Mouse (Mus musculus) NIH3T3 (cell line): Measurements from ENCODE around the gene Smarcc2.

Experiments used
- DNase-seq: peaks from one replicate; pipeline ENCODE4 v3.0.0-alpha.2; 2012; ENCODE audit warnings: low read depth

Smarcc2 gene

DNA sequence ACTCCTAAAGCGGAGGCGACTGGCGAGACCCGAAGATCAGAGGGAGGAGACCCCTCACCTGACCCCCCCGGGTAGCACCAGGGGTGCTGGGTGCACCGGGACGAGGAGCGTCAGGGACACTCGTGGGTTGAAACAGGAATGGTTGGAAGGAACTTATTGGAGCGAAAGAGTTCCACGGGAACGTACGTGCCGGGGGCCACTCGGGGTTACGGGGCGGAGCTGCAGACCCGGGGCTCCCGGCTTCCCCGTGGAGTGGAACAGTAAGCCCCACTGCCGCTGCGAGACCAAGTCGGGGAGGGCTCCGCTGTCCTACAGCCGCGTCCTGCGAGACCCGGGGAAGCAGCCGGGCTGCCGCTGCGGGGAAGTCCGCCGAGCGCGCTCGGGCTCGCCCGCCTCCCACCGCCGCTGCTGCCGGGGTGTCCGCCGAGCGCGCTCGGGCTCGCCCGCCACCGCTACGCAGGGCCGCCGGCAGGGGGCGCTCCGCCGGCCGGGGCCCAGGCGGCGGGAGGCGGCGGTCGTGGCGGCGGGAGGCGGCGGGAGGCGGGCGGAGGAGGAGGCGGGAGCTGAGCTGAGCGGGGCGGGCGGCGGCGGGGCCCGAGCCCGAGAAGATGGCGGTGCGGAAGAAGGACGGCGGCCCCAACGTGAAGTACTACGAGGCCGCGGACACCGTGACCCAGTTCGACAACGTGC is at the start of gene Smarcc2:
Gene Smarcc2 (plus strand): TSS at position 530 of the 690 bp plus-strand sequence.
- peak; percentile 93 for DNase-seq

DNA sequence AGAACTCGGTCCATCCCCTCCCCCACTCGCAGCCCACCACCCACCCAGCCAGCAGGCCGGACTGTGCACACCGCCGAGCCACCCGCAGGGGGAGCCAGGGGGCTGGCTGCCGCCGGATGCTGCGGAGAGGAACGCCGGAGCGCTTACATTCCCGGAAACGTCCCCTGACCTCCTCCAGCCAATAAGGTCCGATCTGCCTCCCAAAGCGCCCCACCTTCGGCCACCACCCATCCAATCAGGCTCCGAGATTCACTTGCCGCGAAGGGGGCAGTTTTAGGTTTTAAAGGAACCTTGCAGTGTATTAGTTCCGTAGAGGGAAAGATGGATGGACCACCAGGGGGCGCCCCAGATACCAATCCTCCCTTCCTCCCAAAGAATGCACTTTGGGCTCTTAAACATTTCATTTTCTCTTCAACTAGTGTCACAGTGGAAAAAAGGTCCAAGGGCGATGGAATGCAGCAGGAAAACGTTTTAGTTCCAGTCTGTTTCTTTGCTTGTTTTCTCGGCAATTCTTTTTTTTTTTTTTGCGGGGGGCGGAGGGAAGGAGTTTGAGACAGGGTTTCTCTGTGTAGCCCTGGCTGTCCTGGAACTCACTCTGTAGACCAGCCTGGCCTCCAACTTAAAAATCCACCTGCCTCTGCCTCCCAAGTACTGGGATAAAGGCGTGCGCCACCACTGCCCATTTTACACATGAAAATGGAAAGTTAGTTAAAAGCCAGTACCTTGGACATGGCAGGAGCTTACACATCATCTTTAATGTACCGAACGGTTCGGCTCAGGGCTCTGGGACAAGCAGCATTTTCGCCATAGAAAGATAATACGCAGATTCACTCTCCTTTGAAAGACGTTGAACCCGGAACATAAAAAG is 49.1 kb upstream of the Smarcc2 start:
- DNase-seq: peak; percentile 99

DNA sequence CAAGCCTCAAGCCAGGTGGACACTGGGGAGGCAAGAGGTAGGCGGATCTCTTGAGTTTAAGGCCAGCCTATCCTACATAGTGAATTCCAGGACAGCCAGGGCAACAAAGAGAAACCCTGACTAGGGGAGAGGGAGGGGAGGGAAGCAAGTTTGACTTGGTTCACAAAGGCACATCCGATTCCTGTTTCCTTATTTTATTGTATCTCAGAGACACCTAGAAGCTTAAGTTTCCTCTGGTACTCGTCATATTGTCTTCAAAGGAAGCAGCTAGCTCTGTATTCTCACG is 48.5 kb upstream of the Smarcc2 start:
- DNase-seq: no peak

DNA sequence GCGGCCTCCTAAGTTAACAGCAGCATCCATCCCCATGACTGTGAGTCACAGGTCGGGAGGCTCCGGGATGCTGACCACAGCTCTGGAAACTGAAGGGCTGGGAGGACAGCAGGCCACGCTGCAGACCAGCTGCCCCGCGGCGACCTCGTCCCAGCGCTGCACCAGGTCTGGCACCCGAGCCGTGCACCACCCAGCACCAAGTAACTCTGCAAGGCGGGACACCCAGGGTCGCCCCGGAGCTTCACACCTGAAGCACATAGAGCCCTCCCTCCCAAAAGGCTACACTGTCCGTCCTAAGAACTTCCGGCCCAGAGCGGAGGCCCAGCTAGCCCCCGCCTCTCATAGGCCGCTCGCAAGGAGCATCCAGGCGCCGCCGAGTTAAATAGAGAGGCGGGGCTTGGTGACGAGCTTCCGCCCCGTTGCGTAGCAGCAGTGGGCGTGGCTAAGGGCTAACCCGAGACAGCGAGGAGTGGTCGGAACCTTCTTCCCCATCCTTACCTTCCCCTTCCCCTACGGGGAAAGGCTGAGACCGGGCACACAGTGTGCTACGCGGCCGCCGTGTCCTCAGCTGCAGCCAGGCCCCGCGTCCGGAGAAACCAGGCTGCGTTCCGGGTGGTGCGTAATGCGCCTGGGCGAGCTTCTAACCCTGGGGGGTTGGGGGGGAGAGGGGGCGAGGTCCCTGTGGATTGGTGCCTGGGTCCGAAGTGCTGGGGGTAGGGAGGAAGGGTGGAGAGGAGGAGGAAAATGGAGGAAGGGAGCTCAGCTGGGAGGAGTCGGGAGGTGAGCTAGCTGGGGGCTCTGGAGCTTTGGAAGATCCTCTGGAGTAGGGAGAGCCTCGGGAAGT is 47.6 kb upstream of the Smarcc2 start, which contains the start of the genes Nabp2 and Rnf41:
Gene Nabp2 (minus strand): TSS at position 282 of the 844 bp plus-strand sequence.
Gene Rnf41 (plus strand): TSS at position 447 of the 844 bp plus-strand sequence.
- peak; percentile 98 for DNase-seq

DNA sequence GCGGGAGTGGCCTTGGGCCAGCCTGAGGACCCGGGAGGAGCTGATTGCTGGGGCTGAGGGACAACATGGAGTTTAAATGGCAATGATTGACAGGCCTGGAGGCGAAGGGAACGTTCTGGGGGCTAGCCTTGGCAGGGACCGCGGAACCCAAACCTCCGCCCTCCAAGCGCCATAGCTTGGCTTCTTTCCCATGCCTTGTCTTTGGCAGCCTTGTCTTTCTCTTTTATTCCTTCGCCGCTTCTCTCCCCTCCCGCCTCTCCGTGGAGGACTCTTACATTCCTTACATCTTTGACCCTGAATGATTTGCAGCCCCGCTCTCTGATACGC is 47.0 kb upstream of the Smarcc2 start:
- DNase-seq: peak; percentile 87

DNA sequence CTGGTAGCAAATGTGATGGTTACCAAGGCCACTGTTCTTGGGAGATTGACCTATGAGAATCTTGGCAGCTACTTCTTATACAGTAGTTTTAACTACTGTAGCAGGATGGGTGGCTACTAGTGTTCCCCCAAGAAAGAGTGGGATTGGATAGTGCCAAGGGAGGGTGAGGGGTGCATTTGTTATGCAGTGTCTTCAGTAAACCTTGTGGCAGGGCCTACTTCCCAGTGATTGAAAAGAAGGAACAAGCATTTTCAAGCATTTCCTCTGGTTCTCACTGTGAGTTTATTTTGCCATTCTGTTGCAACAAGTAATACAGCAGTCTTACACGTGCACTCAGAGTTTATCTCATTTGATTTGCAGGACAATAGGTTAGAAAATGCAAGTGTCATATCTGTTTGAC is 46.5 kb upstream of the Smarcc2 start:
- no peak for DNase-seq

DNA sequence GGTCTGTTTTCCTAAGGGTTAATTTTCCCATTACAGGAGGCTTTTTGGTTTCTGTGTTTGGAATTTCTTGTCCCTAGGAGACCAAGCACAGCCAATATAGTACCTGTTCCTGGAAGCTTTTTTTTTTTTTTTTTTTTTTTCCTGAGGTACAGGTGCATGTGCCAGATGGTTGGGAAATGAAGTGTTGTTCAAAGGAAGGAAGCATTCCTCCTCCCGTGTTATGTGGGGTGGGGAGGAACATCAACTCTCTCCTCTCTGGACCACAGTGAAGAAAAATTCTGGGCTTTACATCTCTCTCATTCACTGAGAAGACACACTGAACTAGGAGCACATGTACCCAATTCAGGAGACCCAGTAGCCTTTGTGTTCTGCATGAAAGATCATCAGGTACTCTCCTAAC is 46.0 kb upstream of the Smarcc2 start:
- no peak for DNase-seq

DNA sequence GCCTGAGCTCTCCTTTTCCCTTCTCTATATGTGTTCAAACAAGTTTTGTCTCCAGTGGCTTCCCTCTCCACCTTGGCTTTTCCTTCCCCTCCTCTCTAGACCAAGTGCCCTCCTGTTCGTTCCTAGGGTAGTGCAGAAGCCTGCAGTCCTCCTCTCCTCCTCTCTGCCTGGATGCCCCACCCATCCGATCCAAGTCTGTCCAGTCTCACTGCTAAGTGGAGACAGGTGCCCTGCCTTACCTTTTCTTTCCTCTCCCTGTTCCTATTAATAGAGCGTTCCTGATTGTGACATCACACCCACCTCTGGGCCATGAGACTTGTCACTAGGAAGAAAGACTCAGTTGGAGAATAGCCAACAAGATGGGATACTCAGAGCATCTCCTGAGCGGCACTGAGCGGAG is 44.2 kb upstream of the Smarcc2 start:
- DNase-seq: no peak

DNA sequence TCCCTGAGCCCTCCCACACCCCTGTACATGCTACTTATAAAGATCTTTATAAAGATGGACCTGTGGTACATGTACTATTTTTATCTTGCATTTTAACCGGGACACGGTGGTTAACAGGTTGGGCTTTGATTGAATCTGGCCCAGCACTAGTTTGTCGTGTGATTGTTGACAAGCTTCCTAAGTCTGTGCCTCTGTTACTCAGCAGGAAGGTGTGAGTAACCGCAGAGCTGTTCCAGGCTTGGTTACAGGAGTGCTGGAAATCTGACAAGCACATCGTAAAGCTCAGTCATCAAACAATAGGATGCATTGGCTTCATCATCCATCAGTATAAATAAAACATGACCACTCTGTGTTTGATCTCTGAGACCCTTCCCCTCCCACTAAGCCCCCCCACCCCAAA is 36.6 kb upstream of the Smarcc2 start:
- DNase-seq: no peak

DNA sequence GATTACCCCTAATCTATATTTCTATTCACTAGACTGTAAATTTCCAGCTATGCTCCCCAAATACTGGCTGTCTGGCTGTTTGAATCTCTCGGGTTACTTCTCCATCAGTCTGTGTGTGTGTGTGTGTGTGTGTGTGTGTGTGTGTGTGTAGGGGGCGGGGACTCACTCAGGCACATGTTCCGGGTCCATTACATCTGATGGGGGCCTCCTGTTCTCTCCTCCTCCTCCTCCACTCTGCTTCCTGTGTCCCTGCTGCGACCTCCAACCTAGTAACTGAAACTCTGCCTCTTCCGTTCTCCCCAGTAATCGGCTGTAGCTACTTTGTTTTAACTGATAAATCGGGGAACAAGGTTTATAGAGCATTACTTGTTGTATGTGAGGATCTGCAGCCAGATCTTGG is 34.4 kb upstream of the Smarcc2 start:
- DNase-seq: no peak

DNA sequence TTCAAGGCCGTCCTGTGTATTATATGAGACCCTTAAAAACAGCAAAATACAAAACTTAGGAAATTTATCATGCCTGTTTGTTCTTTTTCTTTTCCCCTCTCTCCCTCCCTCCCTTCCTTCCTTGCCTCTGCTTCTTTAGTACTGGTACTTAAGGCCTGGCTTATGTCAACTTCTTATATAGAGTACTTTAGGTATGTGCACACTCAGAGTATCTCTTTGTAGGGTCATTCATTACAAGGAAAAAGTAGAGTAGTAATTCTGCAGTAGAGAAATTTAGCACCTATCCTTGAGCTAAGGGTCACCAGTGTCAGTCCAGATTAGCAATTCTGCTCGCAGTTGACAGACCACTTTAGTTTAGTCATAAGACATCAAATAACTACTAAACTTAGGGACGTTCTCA is 33.8 kb upstream of the Smarcc2 start:
- DNase-seq: no peak

DNA sequence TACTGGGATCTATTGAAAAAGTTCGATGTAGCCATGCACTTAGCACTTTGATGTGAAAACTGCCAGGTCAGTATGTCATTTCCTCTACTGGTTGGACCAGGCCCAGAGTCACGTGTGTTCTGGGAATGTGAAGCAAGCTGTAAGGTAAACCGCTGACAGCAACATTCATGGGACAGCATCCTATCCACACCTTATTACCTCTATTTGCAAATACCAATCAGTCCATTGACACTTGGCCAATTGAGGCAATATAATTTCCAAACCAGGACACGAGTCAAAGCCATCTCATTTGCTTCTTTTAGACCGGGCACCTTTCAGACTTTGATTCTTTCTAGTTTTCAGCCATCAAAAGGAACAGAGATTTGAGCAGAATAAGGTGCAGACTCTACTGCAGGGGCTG is 30.0 kb upstream of the Smarcc2 start:
- no peak for DNase-seq

DNA sequence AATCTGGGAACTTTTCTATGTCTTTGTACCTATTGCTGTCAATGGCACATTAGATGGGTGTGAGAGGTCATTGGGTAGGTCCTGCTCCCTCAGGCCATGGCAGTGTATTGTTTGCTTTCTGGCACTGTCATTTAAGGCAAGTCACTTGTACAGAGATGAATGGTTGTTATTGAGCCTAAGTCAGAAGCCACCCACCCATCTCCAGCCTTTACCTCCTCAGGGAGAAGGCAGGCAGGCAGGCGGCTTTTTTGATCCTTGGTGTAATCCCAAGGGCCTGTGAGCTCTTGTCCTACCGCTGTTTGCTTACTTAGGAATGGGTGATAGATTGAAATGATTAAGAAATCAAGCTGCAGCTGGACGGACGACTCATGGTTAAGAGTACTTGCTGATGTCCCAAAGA is 29.6 kb upstream of the Smarcc2 start:
- DNase-seq: no peak

DNA sequence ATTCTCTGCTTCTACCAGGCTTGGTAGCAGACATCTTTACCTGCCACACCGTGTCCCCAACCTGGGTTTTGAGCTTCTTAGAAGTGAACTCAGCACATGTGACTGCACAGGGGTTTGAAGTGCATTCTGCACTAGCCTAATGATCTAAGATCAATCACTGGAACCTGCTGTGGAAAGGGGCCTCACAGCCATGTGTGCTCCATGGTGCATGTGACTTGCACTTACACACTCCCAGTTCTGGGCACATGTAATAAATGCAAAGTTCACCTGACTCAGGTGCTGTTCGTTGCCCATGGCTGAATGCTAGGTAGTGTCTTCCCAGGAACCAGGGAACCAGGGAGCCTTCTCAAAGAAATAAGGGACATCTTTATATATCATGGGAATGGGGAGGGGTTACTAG is 25.6 kb upstream of the Smarcc2 start:
- no peak for DNase-seq

DNA sequence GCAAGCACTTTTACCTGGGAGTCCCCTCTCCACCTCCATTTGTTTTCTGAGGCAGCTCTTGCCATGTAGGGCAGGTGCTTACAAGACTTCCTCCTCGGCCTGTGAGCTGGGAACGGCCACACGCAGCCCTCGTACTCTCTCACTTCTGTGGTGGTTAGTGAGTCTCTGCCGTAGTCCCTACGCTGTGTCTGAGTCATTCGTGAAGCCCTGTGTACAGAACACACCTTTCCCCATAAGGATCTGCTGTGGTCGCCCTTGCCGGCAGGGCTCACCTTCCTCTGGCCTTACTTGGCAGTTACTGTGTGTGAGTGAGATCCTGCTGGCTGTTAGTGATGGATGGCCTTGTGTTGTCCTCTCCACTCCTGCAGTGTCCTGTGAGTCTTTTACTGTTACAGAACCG is 24.4 kb upstream of the Smarcc2 start:
- DNase-seq: no peak

DNA sequence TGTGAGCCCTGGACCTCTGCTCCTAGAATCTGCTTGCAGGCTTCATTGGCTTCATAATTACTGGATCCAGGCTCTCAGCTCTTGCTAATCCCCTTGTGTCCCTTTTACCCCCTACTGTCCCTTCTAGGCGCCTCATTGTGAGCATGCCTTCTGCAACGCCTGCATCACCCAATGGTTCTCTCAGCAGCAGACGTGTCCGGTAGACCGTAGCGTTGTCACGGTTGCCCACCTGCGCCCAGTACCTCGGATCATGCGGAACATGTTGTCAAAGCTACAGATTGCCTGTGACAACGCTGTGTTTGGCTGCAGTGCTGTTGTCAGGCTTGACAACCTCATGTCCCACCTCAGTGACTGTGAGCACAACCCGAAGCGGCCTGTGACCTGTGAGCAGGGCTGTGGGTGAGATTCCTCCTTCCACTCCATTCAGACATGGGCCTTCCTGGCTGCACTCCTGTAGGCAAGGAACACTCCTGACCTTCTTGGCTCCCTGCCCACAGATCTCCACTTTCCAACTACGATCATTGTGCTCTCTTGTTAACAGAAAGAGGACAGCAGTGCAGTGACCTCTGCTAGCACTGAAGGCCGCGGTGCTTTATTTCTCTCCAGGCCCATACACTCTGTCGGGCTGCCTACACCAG is 23.7 kb upstream of the Smarcc2 start:
- peak; percentile 28 for DNase-seq

DNA sequence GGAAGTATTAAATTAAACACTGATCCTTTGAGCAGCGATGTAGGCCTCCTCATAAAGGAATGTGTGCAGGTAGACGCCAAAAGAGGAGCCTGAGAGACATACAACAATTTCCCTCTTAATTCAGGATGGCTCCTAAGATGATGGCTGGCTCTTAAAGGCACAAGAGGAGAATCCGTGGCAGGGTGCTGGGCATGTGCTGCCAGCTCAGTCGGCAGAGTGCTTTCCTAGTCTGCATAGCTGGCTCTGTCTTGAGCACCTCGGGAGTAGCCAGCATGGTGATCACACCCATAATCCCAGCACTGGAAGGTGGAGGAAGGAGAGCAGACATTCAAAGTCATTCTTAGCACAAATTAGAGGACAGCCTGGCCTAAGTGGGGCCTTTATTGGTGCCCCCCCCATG is 23.2 kb upstream of the Smarcc2 start:
- no peak for DNase-seq

DNA sequence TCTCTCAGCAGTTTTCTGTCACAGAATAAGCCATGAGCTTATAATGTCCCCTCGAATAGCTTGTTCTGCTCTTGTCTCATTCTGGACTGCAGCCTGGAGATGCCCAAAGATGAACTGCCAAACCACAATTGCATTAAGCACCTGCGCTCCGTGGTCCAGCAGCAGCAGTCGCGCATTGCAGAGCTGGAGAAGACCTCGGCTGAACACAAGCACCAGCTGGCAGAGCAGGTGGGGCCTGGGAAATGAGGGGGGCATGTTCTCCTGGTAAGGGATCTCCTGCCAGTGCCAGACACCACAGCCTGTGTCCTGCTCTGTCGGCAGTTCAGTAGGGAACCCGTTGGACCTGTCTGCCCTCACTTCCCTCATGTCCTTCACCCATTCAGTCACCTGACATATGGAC is 22.7 kb upstream of the Smarcc2 start:
- no peak for DNase-seq

DNA sequence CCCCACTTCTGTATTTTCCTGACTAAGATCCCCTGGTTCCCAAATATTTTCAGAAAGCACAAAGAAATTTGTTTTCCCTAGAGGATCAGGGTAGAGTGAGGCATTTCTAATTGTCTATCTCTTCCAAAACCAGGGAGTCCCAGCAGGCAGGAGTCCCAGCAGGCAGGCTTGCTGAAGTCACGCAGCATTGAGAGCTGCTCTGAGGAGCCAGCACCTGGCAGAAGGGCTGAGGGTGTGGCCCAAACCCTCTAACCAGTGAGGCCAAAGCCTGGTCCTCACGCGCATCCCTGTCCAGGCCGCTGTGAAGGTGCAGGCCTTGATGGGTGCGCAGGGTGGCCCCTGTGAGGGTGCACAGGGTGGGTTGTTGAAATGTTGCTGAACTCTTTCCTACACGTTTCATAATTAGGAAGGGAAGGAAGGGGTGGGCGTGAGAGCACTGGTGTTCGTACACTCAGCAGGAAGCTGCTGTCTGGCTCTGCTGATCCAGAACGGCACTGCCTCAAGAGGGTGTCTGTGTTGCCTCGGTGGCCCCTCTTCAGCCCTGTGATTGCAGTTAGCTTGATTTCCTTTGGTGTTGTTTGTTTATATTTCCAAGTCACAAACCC is 20.3 kb upstream of the Smarcc2 start:
- DNase-seq: no peak

DNA sequence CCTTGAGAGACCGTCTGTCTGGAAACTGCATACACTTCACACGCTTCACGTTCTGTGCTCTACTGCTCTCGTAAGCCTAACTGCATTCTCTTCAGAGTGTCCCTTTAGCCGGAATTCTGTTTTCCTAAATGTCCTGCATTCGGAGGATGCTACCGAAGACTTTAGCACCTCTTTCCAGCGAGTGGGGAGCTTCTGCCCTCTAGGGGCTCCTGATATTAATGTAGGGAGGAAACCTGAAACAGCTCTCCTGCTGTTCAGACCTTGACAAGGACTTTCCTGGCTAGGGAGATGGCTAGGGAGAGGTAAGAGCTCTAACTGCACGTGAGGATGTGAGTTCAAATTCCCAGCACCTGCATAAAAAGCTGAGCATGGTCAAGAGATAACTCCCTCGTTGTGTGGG is 18.6 kb upstream of the Smarcc2 start:
- peak; percentile 56 for DNase-seq

DNA sequence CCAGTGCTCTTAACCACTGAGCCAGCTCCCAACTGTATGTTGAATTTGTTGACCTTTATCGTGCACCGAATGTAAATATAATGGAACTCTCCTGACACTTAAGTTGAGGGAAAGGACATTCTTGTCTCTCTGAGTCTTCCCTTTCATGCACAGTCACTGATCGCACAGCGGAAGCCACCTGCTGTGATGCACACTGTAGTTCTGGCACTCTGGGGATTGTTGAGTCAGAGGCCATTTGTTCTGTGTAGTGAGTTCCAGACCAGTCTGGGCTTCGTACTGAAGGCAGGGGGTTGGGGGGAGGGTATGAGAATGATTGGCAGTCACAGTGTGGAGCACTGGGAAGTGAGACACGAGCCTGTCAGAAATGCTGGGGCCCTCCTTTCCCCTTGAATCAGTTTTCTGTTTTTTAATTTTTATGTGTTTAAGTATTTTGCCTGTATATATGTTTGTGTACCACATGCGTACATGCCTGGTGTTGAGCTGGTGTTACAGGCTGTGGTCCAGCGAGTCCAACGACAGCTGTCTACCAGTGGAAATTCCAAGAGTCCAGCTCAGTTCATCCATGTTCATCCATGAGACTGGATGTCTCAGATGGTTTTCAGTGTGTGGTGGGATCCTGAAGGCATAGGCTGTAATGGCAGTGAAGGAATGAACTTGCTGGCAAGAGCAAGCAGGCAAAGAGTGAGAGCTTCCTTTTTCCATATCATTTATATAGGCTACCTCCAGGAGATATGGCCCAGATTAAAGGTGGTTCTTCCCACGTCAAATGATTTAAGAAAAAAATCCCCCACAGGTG is 17.5 kb upstream of the Smarcc2 start:
- DNase-seq: no peak
